Mouse (Mus musculus) G1E (cell line): ENCODE measurements around the gene Hace1. TPM values are rescaled to one million over a fixed set of nuclear protein-coding genes. Genes with fewer than 3 reads are reported as not detected.

Experiments
- ATAC-seq: 2 replicates; pipeline ENCODE4 v1.8.0; 2016; ENCODE audit warnings: mild to moderate bottlenecking; ENCODE audit not compliant: insufficient number of reproducible peaks, poor library complexity, low FRiP score, severe bottlenecking; ENCODE audit errors: extremely low read depth
- DNase-seq: peaks from one replicate; pipeline ENCODE4 v3.0.0; 2012; ENCODE audit warnings: low spot score
- H3K27me3 ChIP-seq: 2 replicates; pipeline ENCODE4 v1.6.1; 2012; ENCODE audit warnings: mild to moderate bottlenecking, low read length, inconsistent platforms; ENCODE audit not compliant: insufficient read depth
- H3K36me3 ChIP-seq: replicated peaks from 2 replicates; pipeline ENCODE3; 2012; ENCODE audit warnings: mild to moderate bottlenecking, inconsistent platforms
- H3K4me1 ChIP-seq: 2 replicates; pipeline ENCODE4 v1.6.1; 2012; ENCODE audit warnings: low read depth, low read length, inconsistent platforms, mixed read lengths; ENCODE audit not compliant: insufficient read depth
- H3K4me3 ChIP-seq: 2 replicates; pipeline ENCODE4 v1.5.1; 2012; ENCODE audit warnings: low read depth, mild to moderate bottlenecking, inconsistent platforms, low read length, moderate library complexity, mixed read lengths
- H3K9me3 ChIP-seq: replicated peaks from 2 replicates; pipeline ENCODE4 v1.6.1; 2012; ENCODE audit warnings: inconsistent platforms
- CTCF ChIP-seq: IDR thresholded peaks from 2 replicates; pipeline ENCODE4 v1.5.1; 2012; ENCODE audit warnings: low read depth, low read length, inconsistent platforms, mixed read lengths
- GATA1 ChIP-seq: IDR thresholded peaks from 2 replicates; pipeline ENCODE4 v1.6.1; 2012; ENCODE audit warnings: borderline replicate concordance, low read length, inconsistent platforms, mixed read lengths
- GATA2 ChIP-seq: IDR thresholded peaks from 2 replicates; pipeline ENCODE4 v1.6.1; 2012; ENCODE audit warnings: low read depth, low read length, inconsistent platforms, borderline replicate concordance
- POLR2AphosphoS5 ChIP-seq: IDR thresholded peaks from 2 replicates; pipeline ENCODE4 v1.6.1; 2012; ENCODE audit warnings: low read depth, low read length, inconsistent platforms; ENCODE audit not compliant: insufficient replicate concordance
- TAL1 ChIP-seq: conservative IDR thresholded peaks from 2 replicates; pipeline ENCODE4 v1.6.1; 2012; ENCODE audit warnings: low read depth, low read length, inconsistent platforms, mixed read lengths
- polyA plus RNA-seq: library from polyadenylated mRNA; stranded (reverse); fragments of >175 nt; gene quantifications from 2 replicates; pipeline ENCODE4 v1.2.3, GENCODE M21; 2012
- total RNA-seq, 2 experiments: library from RNA; stranded (forward) in 1 of 2; stranded (reverse) in 1 of 2; fragments of 200-1000 nt in 1 of 2; fragments of >200 nt in 1 of 2; fragmentation: Nextera tagmentation in 1 of 2; gene quantifications; 2 replicates each; pipeline ENCODE4 v1.2.3; 2014 to 2017

The Hace1 gene
- total and polyA plus RNA-seq, 3 experiments, result 2.0 to 38.3 (median 24.6) TPM

GRCm38 (mm10) chr10:45584311-45585102 is 6.9 kb downstream of the Hace1 start:
- H3K4me3 ChIP-seq, result peak overlapping the region; percentile 64; the same call in 1 of the 2 replicates

GRCm38 (mm10) chr10:45605853-45606252 is 28.2 kb downstream of the Hace1 start:
- Histone ChIP-seq H3K4me1 (no peaks in the 10 kb centered on the region), H3K4me3 (no peak overlapping the region), H3K36me3 (peaks cover 16% of the 10 kb centered on the region), H3K27me3 (no peaks in the 10 kb centered on the region), H3K9me3 (no peaks in the 10 kb centered on the region)
- no peak for TF ChIP-seq GATA1
- TF ChIP-seq POLR2AphosphoS5, result no peak
- TF ChIP-seq TAL1, result no peak
- TF ChIP-seq GATA2, result no peak
- no peak for TF ChIP-seq CTCF
- ATAC-seq (no peak), DNase-seq (no peak)

More at GRCm38 (mm10) chr10:45584311-45585102, 6.9 kb downstream of the Hace1 start:
- no peaks in the 10 kb centered on the region for H3K9me3 ChIP-seq
- ATAC-seq (peak; percentile 99), DNase-seq (peak; percentile 44)
- peaks cover 6% of the 10 kb centered on the region for H3K36me3 ChIP-seq
- no peaks in the 10 kb centered on the region for H3K27me3 ChIP-seq
- peaks cover 18% of the 10 kb centered on the region for H3K4me1 ChIP-seq
- peak; percentile 92 for TF ChIP-seq TAL1
- no peak for TF ChIP-seq GATA1
- TF ChIP-seq POLR2AphosphoS5, result no peak
- no peak for TF ChIP-seq CTCF
- TF ChIP-seq GATA2, result no peak

GRCm38 (mm10) chr10:45610727-45611126 is 33.1 kb downstream of the Hace1 start:
- ATAC-seq, result no peak
- H3K9me3 ChIP-seq, result no peaks in the 10 kb centered on the region
- DNase-seq, result no peak
- no peaks in the 10 kb centered on the region for H3K27me3 ChIP-seq
- H3K4me3 ChIP-seq, result no peak overlapping the region
- H3K4me1 ChIP-seq, result no peaks in the 10 kb centered on the region
- TF ChIP-seq CTCF (no peak), GATA2 (no peak), POLR2AphosphoS5 (no peak), TAL1 (no peak), GATA1 (no peak)
- H3K36me3 ChIP-seq, result peaks cover 31% of the 10 kb centered on the region

GRCm38 (mm10) chr10:45616012-45616411 is 38.4 kb downstream of the Hace1 start:
- Histone ChIP-seq H3K4me3 (no peak overlapping the region), H3K9me3 (no peaks in the 10 kb centered on the region), H3K4me1 (no peaks in the 10 kb centered on the region), H3K27me3 (no peaks in the 10 kb centered on the region), H3K36me3 (peaks cover 41% of the 10 kb centered on the region)
- TF ChIP-seq GATA1 (no peak), GATA2 (no peak), TAL1 (no peak), POLR2AphosphoS5 (no peak), CTCF (no peak)
- DNase-seq, result no peak
- no peak for ATAC-seq

- H3K9me3 ChIP-seq, result no peaks in the 10 kb centered on the region
- ATAC-seq, result no peak
- no peak for TF ChIP-seq GATA2
- TF ChIP-seq TAL1, result no peak
- no peak for TF ChIP-seq CTCF
- no peak for TF ChIP-seq POLR2AphosphoS5
- no peaks in the 10 kb centered on the region for H3K4me1 ChIP-seq
- no peaks in the 10 kb centered on the region for H3K27me3 ChIP-seq
- H3K36me3 ChIP-seq, result peaks cover 36% of the 10 kb centered on the region
- no peak overlapping the region for H3K4me3 ChIP-seq
- no peak for DNase-seq
Observed at GRCm38 (mm10) chr10:45619039-45619438, 41.4 kb downstream of the Hace1 start.

- Histone ChIP-seq H3K27me3 (no peaks in the 10 kb centered on the region), H3K36me3 (peaks cover 15% of the 10 kb centered on the region), H3K4me1 (no peaks in the 10 kb centered on the region), H3K9me3 (no peaks in the 10 kb centered on the region), H3K4me3 (no peak overlapping the region)
- ATAC-seq (no peak), DNase-seq (no peak)
- no peak for TF ChIP-seq GATA1
- TF ChIP-seq GATA2, result no peak
- TF ChIP-seq TAL1, result no peak
- TF ChIP-seq POLR2AphosphoS5, result no peak
- no peak for TF ChIP-seq CTCF
Observed at GRCm38 (mm10) chr10:45631995-45632394, 54.4 kb downstream of the Hace1 start.

- Histone ChIP-seq H3K36me3 (peaks cover 15% of the 10 kb centered on the region), H3K4me3 (no peak overlapping the region), H3K4me1 (no peaks in the 10 kb centered on the region), H3K27me3 (no peaks in the 10 kb centered on the region), H3K9me3 (no peaks in the 10 kb centered on the region)
- DNase-seq, result no peak
- TF ChIP-seq CTCF, result no peak
- no peak for TF ChIP-seq POLR2AphosphoS5
- TF ChIP-seq GATA2, result no peak
- TF ChIP-seq GATA1, result no peak
- no peak for TF ChIP-seq TAL1
- no peak for ATAC-seq
Observed at GRCm38 (mm10) chr10:45632641-45633040, 55.0 kb downstream of the Hace1 start.
